Mouse (Mus musculus) CH12.LX (cell line): ENCODE data around the gene Mpp5. TPM values are rescaled to one million over a fixed set of nuclear protein-coding genes. Genes with fewer than 3 reads are reported as not detected.

ENCODE experiments used
- DNase-seq: peaks from one replicate; pipeline ENCODE4 v3.0.0-alpha.2; 2013; ENCODE audit errors: extremely low read depth
- H3K27ac ChIP-seq: 2 replicates; pipeline ENCODE4 v1.5.1; 2012; ENCODE audit warnings: low read depth, mild to moderate bottlenecking, control low read depth, moderate library complexity; ENCODE audit not compliant: insufficient read depth
- H3K27me3 ChIP-seq: replicated peaks from 2 replicates; pipeline ENCODE3; 2012; ENCODE audit warnings: inconsistent platforms
- H3K36me3 ChIP-seq, 2 experiments: replicated peaks in 1 of 2; 2 replicates each; pipeline versions ENCODE3 to v1.6.1; 2012; ENCODE audit warnings: inconsistent platforms in 1 of 2, low read length in 1 of 2, mild to moderate bottlenecking in 1 of 2, mixed read lengths in 1 of 2, moderate library complexity in 1 of 2; ENCODE audit not compliant: control insufficient read depth in 1 of 2, insufficient read depth in 1 of 2
- H3K4me1 ChIP-seq, 2 experiments: 2 replicates each; pipeline ENCODE4 v1.6.1; 2012; ENCODE audit warnings: inconsistent platforms in 1 of 2, moderate library complexity in 1 of 2; ENCODE audit not compliant: insufficient read depth in 2 of 2, control insufficient read depth in 1 of 2
- H3K4me2 ChIP-seq: 2 replicates; pipeline ENCODE4 v1.6.1; 2012; ENCODE audit warnings: low read depth, mild to moderate bottlenecking, control low read depth; ENCODE audit not compliant: poor library complexity, insufficient read depth, severe bottlenecking
- H3K4me3 ChIP-seq, 3 experiments: fragments of 150-350 bp in 1 of 3; sonication (generic) in 1 of 3; replicated peaks in 1 of 3; 2 replicates each; pipeline versions ENCODE3 to v1.5.1; 2011 to 2012; ENCODE audit warnings: low read depth in 2 of 3, low read length in 2 of 3, mild to moderate bottlenecking in 2 of 3, moderate library complexity in 2 of 3, control low read depth in 1 of 3, improper control_type of control experiment in 1 of 3, inconsistent platforms in 1 of 3, mixed read lengths in 1 of 3; ENCODE audit not compliant: poor library complexity in 1 of 3
- H3K79me2 ChIP-seq: replicated peaks from 2 replicates; pipeline ENCODE4 v1.6.1; 2012; ENCODE audit warnings: mild to moderate bottlenecking, moderate library complexity; ENCODE audit not compliant: control insufficient read depth, poor library complexity, insufficient read depth, severe bottlenecking; ENCODE audit errors: extremely low read depth
- H3K9ac ChIP-seq: 2 replicates; pipeline ENCODE4 v1.6.1; 2012; ENCODE audit warnings: low read depth, mild to moderate bottlenecking, control low read depth, moderate library complexity; ENCODE audit not compliant: insufficient read depth
- H3K9me3 ChIP-seq: replicated peaks from 2 replicates; pipeline ENCODE3; 2012; ENCODE audit warnings: low read length, inconsistent platforms, mixed read lengths
- BHLHE40 ChIP-seq: IDR thresholded peaks from 2 replicates; pipeline ENCODE4 v1.6.1; 2011; ENCODE audit warnings: mild to moderate bottlenecking, low read depth, low read length, improper control_type of control experiment
- CHD1 ChIP-seq: IDR thresholded peaks from 2 replicates; pipeline ENCODE4 v1.6.1; 2012; ENCODE audit warnings: low read depth, low read length, improper control_type of control experiment, inconsistent platforms
- CTCF ChIP-seq, 2 experiments: IDR thresholded peaks in 1 of 2; conservative IDR thresholded peaks in 1 of 2; 2 replicates each; pipeline ENCODE4 v1.5.1; 2011 to 2012; ENCODE audit warnings: low read depth in 2 of 2, low read length in 2 of 2, improper control_type of control experiment in 1 of 2, inconsistent platforms in 1 of 2, mild to moderate bottlenecking in 1 of 2, moderate library complexity in 1 of 2
- E2F4 ChIP-seq: IDR thresholded peaks from 2 replicates; pipeline ENCODE4 v1.6.1; 2011; ENCODE audit warnings: low read depth, low read length, improper control_type of control experiment; ENCODE audit not compliant: insufficient replicate concordance
- ELF1 ChIP-seq: IDR thresholded peaks from 2 replicates; pipeline ENCODE4 v1.6.1; 2014; ENCODE audit warnings: low read depth, mild to moderate bottlenecking, inconsistent platforms, low read length, improper control_type of control experiment
- EP300 ChIP-seq: IDR thresholded peaks from 2 replicates; pipeline ENCODE4 v1.6.1; 2011; ENCODE audit warnings: low read length, improper control_type of control experiment
- ETS1 ChIP-seq: conservative IDR thresholded peaks from 2 replicates; pipeline ENCODE4 v1.6.1; 2012; ENCODE audit warnings: low read depth, mild to moderate bottlenecking, inconsistent platforms, low read length, improper control_type of control experiment, moderate library complexity
- HCFC1 ChIP-seq: IDR thresholded peaks from 2 replicates; pipeline ENCODE4 v1.6.1; 2012; ENCODE audit warnings: low read depth, mild to moderate bottlenecking, inconsistent platforms, low read length, improper control_type of control experiment
- IRF4 ChIP-seq: IDR thresholded peaks from 2 replicates; pipeline ENCODE4 v1.6.1; 2014; ENCODE audit warnings: low read depth, mild to moderate bottlenecking, inconsistent platforms, low read length, improper control_type of control experiment
- JUN ChIP-seq: IDR thresholded peaks from 2 replicates; pipeline ENCODE4 v1.6.1; 2011; ENCODE audit warnings: low read depth, mild to moderate bottlenecking, low read length, improper control_type of control experiment, moderate library complexity; ENCODE audit not compliant: insufficient read depth
- JUND ChIP-seq: conservative IDR thresholded peaks from 2 replicates; pipeline ENCODE4 v1.6.1; 2011; ENCODE audit warnings: low read depth, low read length, improper control_type of control experiment
- KAT2A ChIP-seq: IDR thresholded peaks from 2 replicates; pipeline ENCODE4 v1.6.1; 2012; ENCODE audit warnings: low read length, improper control_type of control experiment, inconsistent platforms; ENCODE audit not compliant: insufficient replicate concordance
- MAZ ChIP-seq: IDR thresholded peaks from 2 replicates; pipeline ENCODE4 v1.6.1; 2012; ENCODE audit warnings: low read depth, mild to moderate bottlenecking, inconsistent platforms, low read length, improper control_type of control experiment, moderate library complexity
- MEF2A ChIP-seq: IDR thresholded peaks from 2 replicates; pipeline ENCODE4 v1.6.1; 2014; ENCODE audit warnings: low read depth, mild to moderate bottlenecking, inconsistent platforms, low read length, improper control_type of control experiment, borderline replicate concordance
- MXI1 ChIP-seq: IDR thresholded peaks from 2 replicates; pipeline ENCODE4 v1.6.1; 2011; ENCODE audit warnings: mild to moderate bottlenecking, low read depth, low read length, improper control_type of control experiment
- MYC ChIP-seq: IDR thresholded peaks from 2 replicates; pipeline ENCODE4 v1.6.1; 2011; ENCODE audit warnings: low read depth, mild to moderate bottlenecking, improper control_type of control experiment, low read length
- NELFE ChIP-seq: IDR thresholded peaks from 2 replicates; pipeline ENCODE4 v1.6.1; 2011; ENCODE audit warnings: low read depth, low read length, improper control_type of control experiment
- NRF1 ChIP-seq: IDR thresholded peaks from 2 replicates; pipeline ENCODE4 v1.6.1; 2014; ENCODE audit warnings: low read depth, mild to moderate bottlenecking, inconsistent platforms, low read length, improper control_type of control experiment, moderate library complexity
- PAX5 ChIP-seq: IDR thresholded peaks from 2 replicates; pipeline ENCODE4 v1.6.1; 2012; ENCODE audit warnings: low read length, inconsistent platforms, mixed read lengths
- POLR2A ChIP-seq: IDR thresholded peaks from 2 replicates; pipeline ENCODE4 v1.6.1; 2011; ENCODE audit warnings: low read depth, mild to moderate bottlenecking, improper control_type of control experiment, low read length
- POLR2AphosphoS2 ChIP-seq: IDR thresholded peaks from 2 replicates; pipeline ENCODE4 v1.6.1; 2011; ENCODE audit warnings: low read depth, low read length, improper control_type of control experiment
- RCOR1 ChIP-seq: conservative IDR thresholded peaks from 2 replicates; pipeline ENCODE4 v1.6.1; 2012; ENCODE audit warnings: low read depth, mild to moderate bottlenecking, inconsistent platforms, low read length, improper control_type of control experiment
- SIN3A ChIP-seq: IDR thresholded peaks from 2 replicates; pipeline ENCODE4 v1.6.1; 2012; ENCODE audit warnings: low read length, improper control_type of control experiment, inconsistent platforms
- SMC3 ChIP-seq: IDR thresholded peaks from 2 replicates; pipeline ENCODE4 v1.6.1; 2011; ENCODE audit warnings: low read depth, low read length, improper control_type of control experiment
- TBP ChIP-seq: conservative IDR thresholded peaks from 2 replicates; pipeline ENCODE4 v1.6.1; 2011; ENCODE audit warnings: low read depth, low read length, improper control_type of control experiment
- TCF12 ChIP-seq: IDR thresholded peaks from 2 replicates; pipeline ENCODE4 v1.6.1; 2014; ENCODE audit warnings: low read depth, mild to moderate bottlenecking, inconsistent platforms, low read length, improper control_type of control experiment
- UBTF ChIP-seq: IDR thresholded peaks from 2 replicates; pipeline ENCODE4 v1.6.1; 2012; ENCODE audit warnings: low read depth, mild to moderate bottlenecking, inconsistent platforms, low read length, improper control_type of control experiment, moderate library complexity
- USF1 ChIP-seq: IDR thresholded peaks from 2 replicates; pipeline ENCODE4 v1.6.1; 2014; ENCODE audit warnings: low read depth, mild to moderate bottlenecking, inconsistent platforms, low read length, improper control_type of control experiment
- ZKSCAN1 ChIP-seq: IDR thresholded peaks from 2 replicates; pipeline ENCODE4 v1.6.1; 2012; ENCODE audit warnings: low read depth, inconsistent platforms, low read length, improper control_type of control experiment, borderline replicate concordance
- dilution Hi-C: fragments of 300-500 bp; cut with MboI; formaldehyde crosslinking; loops from 2 replicates; pipeline ENCODE4 v1.14.3; 2020; ENCODE audit warnings: low sequenced_read_pairs; ENCODE audit not compliant: extremely low pct_unique_long_range_greater_than_20kb, extremely low pct_ligation_motif_present
- in situ Hi-C: fragments of 300-500 bp; cut with MboI; formaldehyde crosslinking; loops from 3 replicates; pipeline ENCODE4 v1.14.3; 2019; ENCODE audit warnings: low sequenced_read_pairs, low pct_ligation_motif_present, low pct_unique_long_range_greater_than_20kb, mixed read lengths
- polyA plus RNA-seq: library from polyadenylated mRNA; unstranded; fragments of >175 nt; gene quantifications from 2 replicates; pipeline ENCODE4 v1.2.1, GENCODE M21; 2012; ENCODE audit warnings: low read depth; ENCODE audit not compliant: insufficient read length
- total RNA-seq, 2 experiments: library from RNA; depleted of rRNA; stranded (reverse); fragments of 300-350 nt in 1 of 2; fragments of >200 nt in 1 of 2; gene quantifications; 2 replicates each; pipeline ENCODE4 v1.2.3; 2012 to 2014

Mpp5 gene
- total and polyA plus RNA-seq, 3 experiments, result 9.9 to 14.2 (median 13.6) TPM

- no peak for TF ChIP-seq SMC3
- TF ChIP-seq POLR2AphosphoS2, result no peak
- no peak for TF ChIP-seq MEF2A
- TF ChIP-seq MXI1, result no peak
- TF ChIP-seq ELF1, result no peak
- no peak for TF ChIP-seq TBP
- TF ChIP-seq SIN3A, result no peak
- TF ChIP-seq MYC, result no peak
- TF ChIP-seq ZKSCAN1, result no peak
- TF ChIP-seq NELFE, result no peak
- no peak for TF ChIP-seq POLR2A
- TF ChIP-seq ETS1, result no peak
- TF ChIP-seq UBTF, result no peak
- no peak for TF ChIP-seq NRF1
- TF ChIP-seq TCF12, result no peak
- TF ChIP-seq CHD1, result no peak
- TF ChIP-seq IRF4, result no peak
- TF ChIP-seq JUND, result no peak
- peaks cover 0 to 2% of the 10 kb centered on the region in 2 experiments for H3K36me3 ChIP-seq
- no peak overlapping the region for H3K4me3 ChIP-seq
- no peak overlapping the region for H3K27ac ChIP-seq
- in situ Hi-C loops, result no loop called here
- no peaks in the 10 kb centered on the region for H3K4me1 ChIP-seq
- dilution Hi-C loops, result no loop called here
- no peak overlapping the region for H3K9ac ChIP-seq
- 0 out of 2 replicates have a peak overlapping the region, but pooled peaks have one; percentile 29 for H3K4me2 ChIP-seq
- 0 out of 2 replicates have a peak, but pooled peaks cover 2% of the 10 kb centered on the region for H3K79me2 ChIP-seq
- no peaks in the 10 kb centered on the region for H3K9me3 ChIP-seq
- H3K27me3 ChIP-seq, result no peaks in the 10 kb centered on the region
- DNase-seq, result no peak
These were observed 29.8 kb downstream of the Mpp5 start for GRCm38 (mm10) chr12:78778423-78779067.

- TF ChIP-seq SMC3, result no peak
- no peak for TF ChIP-seq JUN
- no peak for TF ChIP-seq BHLHE40
- TF ChIP-seq TCF12, result no peak
- no peak for TF ChIP-seq KAT2A
- TF ChIP-seq CTCF (conservative IDR thresholded peaks at IDR 0.05 in 1 of 2, IDR thresholded peaks at IDR 0.05 in 1 of 2; ENCODE audit: low read depth in 2 of 2, low read length in 2 of 2), result no peak
- TF ChIP-seq MEF2A, result no peak
- TF ChIP-seq POLR2AphosphoS2, result no peak
- TF ChIP-seq ELF1, result no peak
- TF ChIP-seq RCOR1, result no peak
- no peak for TF ChIP-seq EP300
- no peak for TF ChIP-seq CHD1
- TF ChIP-seq USF1, result no peak
- TF ChIP-seq POLR2A, result no peak
- TF ChIP-seq MAZ, result no peak
- no peak for TF ChIP-seq HCFC1
- no peak for TF ChIP-seq PAX5
- TF ChIP-seq E2F4, result no peak
- dilution Hi-C loops, result no loop called here
- Histone ChIP-seq H3K4me2 (no peak overlapping the region), H3K4me1 (peaks cover 0 to 7% of the 10 kb centered on the region in 2 experiments; a peak in 2 of 4 replicates), H3K27me3 (no peaks in the 10 kb centered on the region), H3K9me3 (no peaks in the 10 kb centered on the region), H3K9ac (no peak overlapping the region), H3K79me2 (no peaks in the 10 kb centered on the region), H3K27ac (no peak overlapping the region), H3K4me3 (no peak overlapping the region), H3K36me3 (no peaks in the 10 kb centered on the region)
- no peak for DNase-seq
- in situ Hi-C loops, result no loop called here
These were observed 39.7 kb downstream of the Mpp5 start for GRCm38 (mm10) chr12:78788266-78788873.
